Comparison of ENCODE assay signal across 9 mouse cellular contexts in the genomic region with DNA sequence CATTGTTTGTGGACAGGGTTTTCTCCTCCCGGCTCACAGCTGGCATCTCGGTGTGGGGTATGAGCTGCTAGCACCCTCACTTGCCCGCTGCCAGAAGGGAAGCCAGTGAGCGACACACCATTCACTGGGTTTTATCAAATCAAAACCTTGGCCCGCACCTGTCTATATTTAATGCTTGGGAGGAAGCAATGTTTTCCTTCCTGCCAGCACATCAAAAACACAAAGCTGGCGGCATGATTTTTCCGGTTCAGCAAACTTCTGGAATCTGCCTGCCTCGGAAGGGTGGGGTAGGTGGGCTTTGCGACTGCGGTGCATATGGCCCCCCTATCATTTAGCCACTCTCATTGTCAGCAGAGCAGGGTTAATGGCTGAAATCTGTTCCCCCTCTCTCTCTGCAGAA.
DNase-seq lines count a peak whose midpoint lies in the region; ATAC-seq and TF ChIP-seq lines count a peak whose summit lies in the region.
"Had no signal": no experiment of that assay in that cellular context is flagged by ENCODE, and none has a peak within 500 bp of the region (broad histone marks: within the 10 kb centered on the region; RNA-seq: fewer than 3 reads in every experiment).

No protein-coding gene starts in this region.

- H3K9ac ChIP-seq in kidney, postnatal 0 days (ENCODE audit: low read depth, low read length): 0 out of 2 replicates have a peak overlapping the region, but pooled peaks have one; percentile 24
- H3K9ac ChIP-seq in forebrain, embryonic 12.5 days: no peak overlapping the region
- no peak overlapping the region for H3K9ac ChIP-seq in hindbrain, embryonic 12.5 days
- H3K9ac ChIP-seq: embryonic facial prominence, embryonic 15.5 days had no signal

- H3K4me1 ChIP-seq in kidney, postnatal 0 days (replicated peaks; ENCODE audit: insufficient read depth, low read length): no peaks in the 10 kb centered on the region; the same call in 1 of the 2 replicates
- peaks cover 26% of the 10 kb centered on the region for H3K4me1 ChIP-seq in forebrain, embryonic 12.5 days
- peaks cover 41% of the 10 kb centered on the region for H3K4me1 ChIP-seq in hindbrain, embryonic 12.5 days

- DNase-seq in kidney, postnatal 0 days (ENCODE audit: low spot score): peak; percentile 35
- DNase-seq in kidney, adult 8-10 months: no peak
- DNase-seq in lung, postnatal 36 days: peak; percentile 25
- DNase-seq in left cerebral cortex, adult 9 months (ENCODE audit: low spot score in 2 of 2): no peak
- no peak for DNase-seq in adrenal gland, postnatal 4 days (ENCODE audit: low spot score in 2 of 2)
- DNase-seq: right cerebral cortex, postnatal 4 days had no signal

- H3K27me3 ChIP-seq in kidney, postnatal 0 days (ENCODE audit: insufficient read depth, low read length): peaks cover 4% of the 10 kb centered on the region; the same call in 1 of the 2 replicates
- H3K27me3 ChIP-seq in forebrain, embryonic 12.5 days: peaks cover 10% of the 10 kb centered on the region
- no peaks in the 10 kb centered on the region for H3K27me3 ChIP-seq in hindbrain, embryonic 12.5 days

- H3K9me3 ChIP-seq in kidney, postnatal 0 days (replicated peaks; ENCODE audit: low read length): no peaks in the 10 kb centered on the region
- no peaks in the 10 kb centered on the region for H3K9me3 ChIP-seq in forebrain, embryonic 12.5 days
- no peaks in the 10 kb centered on the region for H3K9me3 ChIP-seq in hindbrain, embryonic 12.5 days (replicated peaks)
- H3K9me3 ChIP-seq: embryonic facial prominence, embryonic 15.5 days had no signal

- peak overlapping the region; percentile 25; the same call in 1 of the 2 replicates for H3K4me2 ChIP-seq in kidney, postnatal 0 days (ENCODE audit: low read length)
- 0 out of 2 replicates have a peak overlapping the region, but pooled peaks have one; percentile 13 for H3K4me2 ChIP-seq in forebrain, embryonic 12.5 days
- H3K4me2 ChIP-seq in hindbrain, embryonic 12.5 days (replicated peaks): no peak overlapping the region
- H3K4me2 ChIP-seq: embryonic facial prominence, embryonic 15.5 days had no signal

- H3K36me3 ChIP-seq in kidney, postnatal 0 days (ENCODE audit: insufficient read depth, low read length): no peaks in the 10 kb centered on the region
- H3K36me3 ChIP-seq in forebrain, embryonic 12.5 days (replicated peaks): no peaks in the 10 kb centered on the region
- H3K36me3 ChIP-seq in hindbrain, embryonic 12.5 days: no peaks in the 10 kb centered on the region
- H3K36me3 ChIP-seq: embryonic facial prominence, embryonic 15.5 days had no signal

- H3K27ac ChIP-seq in kidney, postnatal 0 days: no peak overlapping the region
- H3K27ac ChIP-seq in forebrain, embryonic 12.5 days: 0 out of 2 replicates have a peak overlapping the region, but pooled peaks have one; percentile 19
- peak overlapping the region; percentile 48; the same call in 1 of the 2 replicates for H3K27ac ChIP-seq in hindbrain, embryonic 12.5 days
- H3K27ac ChIP-seq: embryonic facial prominence, embryonic 15.5 days had no signal

- WGBS in kidney, postnatal 0 days: 33% methylated on average over 10 of the region's 10 CpGs
- 21% methylated on average over 10 of the region's 10 CpGs for WGBS in forebrain, embryonic 12.5 days
- WGBS in hindbrain, embryonic 12.5 days: 24% methylated on average over 10 of the region's 10 CpGs

- no peak for ATAC-seq in kidney, postnatal 0 days (replicated peaks; ENCODE audit: low FRiP score, low read depth)
- no peak for ATAC-seq in forebrain, embryonic 12.5 days (ENCODE audit: low FRiP score)
- ATAC-seq in hindbrain, embryonic 12.5 days (ENCODE audit: low FRiP score): no peak

- H3K4me3 ChIP-seq in kidney, postnatal 0 days (replicated peaks; ENCODE audit: low read depth, low read length): no peak overlapping the region
- no peak overlapping the region for H3K4me3 ChIP-seq in forebrain, embryonic 12.5 days (replicated peaks)
- no peak overlapping the region for H3K4me3 ChIP-seq in hindbrain, embryonic 12.5 days
- H3K4me3 ChIP-seq: embryonic facial prominence, embryonic 15.5 days had no signal

- no peak for TF ChIP-seq CTCF in kidney, postnatal 0 days (IDR thresholded peaks at IDR 0.05; ENCODE audit: low read depth)

Comparison
In these comparisons a context has a peak if more than half of its experiments do, and no peak if none do; other contexts are left out.
1. DNase-seq: peak in kidney, postnatal 0 days (single experiment) and lung, postnatal 36 days (single experiment); none in kidney, adult 8-10 months (0 of 2), left cerebral cortex, adult 9 months (0 of 2) and adrenal gland, postnatal 4 days (0 of 2).